Mouse (Mus musculus): ENCODE measurements at regions not wholly inside any gene's neighbourhood (a gene's known extent, or its start where the extent isn't known, plus 50 kb on each side); places are given as distances from the start of the nearest gene placed in this dataset.
A peak's percentile ranks its signal among the peaks of the same experiment; 100 is the strongest.
"Not testable (repeated sequence)": the region's sequence is repeated elsewhere in the genome, so short reads cannot be mapped to it uniquely, and the experiment has no call there.

DNA sequence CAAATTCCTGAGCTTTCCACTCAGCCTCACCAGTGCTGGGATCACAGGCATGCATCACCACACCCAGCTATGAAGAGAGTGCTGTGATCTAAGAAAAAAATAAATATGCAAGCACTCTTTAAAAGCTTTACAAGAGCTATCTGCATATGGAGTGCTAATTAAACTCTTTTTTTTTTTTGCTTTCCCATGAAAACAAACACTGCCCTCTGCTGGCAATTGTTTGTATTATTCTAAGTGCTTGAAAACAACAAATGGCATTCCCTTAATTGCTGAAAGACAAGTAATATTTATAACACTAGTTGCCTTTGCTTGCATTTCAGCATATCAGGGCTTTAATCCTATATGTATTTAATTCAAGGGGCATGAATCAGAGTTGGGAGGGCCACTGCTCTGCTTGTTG is 91.8 kb downstream of the 5730507C01Rik start:
- intact Hi-C loops (cut with DNase I) = not testable (repeated sequence)
- DNase-seq = peak in 1 of 2 experiments; percentile 6

- intact Hi-C loops (cut with DNase I) = no loop called here
Measured at GRCm38 (mm10) chr12:18609835-18610234, 95.5 kb downstream of the 5730507C01Rik start.

GRCm38 (mm10) chr12:18610581-18610980 is 96.3 kb downstream of the 5730507C01Rik start:
- DNase-seq = peak in 1 of 2 experiments; percentile 0
- intact Hi-C loops (cut with DNase I) = not testable (repeated sequence)

More at GRCm38 (mm10) chr12:18609835-18610234, 95.5 kb downstream of the 5730507C01Rik start:
- peak; percentile 78 to 81 for DNase-seq
